Mouse (Mus musculus): ENCODE measurements around the gene Rnf217.

DNA sequence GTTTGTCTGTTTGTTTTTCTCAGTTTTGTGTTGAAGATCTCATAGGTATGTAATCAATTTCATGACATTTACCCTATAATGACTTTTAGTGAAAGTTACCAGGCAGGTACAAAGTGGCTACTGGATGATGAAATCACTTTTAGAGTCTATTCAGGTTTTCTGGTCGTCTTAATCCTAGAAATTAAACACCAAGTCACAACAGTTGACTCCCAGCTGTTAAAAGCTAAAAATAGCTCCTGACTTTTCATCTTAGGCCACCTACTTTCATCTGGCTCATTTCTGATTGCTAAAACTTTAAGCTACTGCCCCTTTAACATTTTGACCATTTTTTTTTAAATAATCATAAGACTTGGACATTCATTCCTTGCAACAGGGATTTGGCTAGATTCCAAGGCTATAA is 161.9 kb downstream of the Rnf217 start:
- no peak for TF ChIP-seq CTCF (IDR thresholded peaks at IDR 0.05; ENCODE audit: low read depth, low read length)
- no peak for TF ChIP-seq POLR2A (IDR thresholded peaks at IDR 0.05; ENCODE audit: extremely low read depth, insufficient read depth, low read length)
